Mouse (Mus musculus): ENCODE results near the gene Izumo1. TPM values are rescaled to one million over a fixed set of nuclear protein-coding genes. Genes with fewer than 3 reads are reported as not detected.

Gene Izumo1
- 0.11 and 0.29 TPM in 2 replicates for polyA plus RNA-seq (2012; rRNA removed)

DNA sequence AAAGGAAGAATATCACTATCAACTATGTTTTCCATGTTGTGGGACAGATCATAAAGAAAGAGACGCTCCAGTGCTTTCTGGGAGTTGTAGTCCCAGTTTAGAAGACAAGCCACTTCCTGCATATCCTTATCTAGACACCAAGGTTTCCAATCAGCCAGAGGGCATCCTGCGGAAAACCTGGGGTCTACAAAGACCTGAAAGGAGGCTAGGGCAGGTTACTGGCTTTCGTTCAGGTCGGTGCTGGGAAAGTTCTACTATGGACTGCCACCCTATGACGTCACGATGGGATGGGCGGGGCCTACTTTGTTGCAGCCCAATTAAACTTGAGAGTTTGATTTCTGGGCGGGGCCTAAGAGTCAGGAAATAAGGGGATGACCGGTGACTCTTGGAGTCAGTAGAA, at the start of gene Izumo1:
Gene Izumo1 (plus strand): TSS at position 369 of the 400 bp plus-strand sequence.

DNA sequence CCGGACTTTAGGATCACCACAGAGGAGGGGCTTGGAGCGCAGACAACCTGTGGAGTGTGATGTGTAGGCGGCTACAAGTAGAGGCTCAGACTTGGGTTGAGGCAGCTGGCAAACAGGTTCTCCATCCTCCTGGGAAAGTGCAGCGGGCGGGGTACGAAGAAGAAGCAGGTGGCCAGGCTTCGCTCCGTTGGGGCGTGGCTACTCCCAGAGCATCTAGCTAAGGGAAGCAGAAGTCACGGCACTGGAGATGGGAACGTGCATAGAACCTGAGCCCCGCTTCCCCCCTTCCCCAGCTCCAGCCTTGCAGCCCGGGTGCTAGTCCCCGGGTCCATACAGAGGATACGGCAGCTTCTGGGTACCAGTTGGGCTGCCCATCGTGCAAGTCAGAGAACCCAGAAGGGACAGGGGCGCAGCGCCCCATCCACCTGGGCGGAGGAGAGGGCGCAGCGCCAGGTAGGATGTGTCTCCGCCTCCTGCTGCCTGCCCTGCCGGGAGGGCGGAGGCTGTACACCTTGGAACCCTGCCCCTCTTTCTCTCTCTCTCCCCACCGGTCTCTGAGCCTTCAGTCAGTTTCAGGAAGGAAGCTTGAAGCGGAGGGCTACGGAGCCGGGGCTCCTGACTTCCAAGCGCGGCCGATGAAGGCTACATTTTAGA, 4.4 kb upstream of the Izumo1 start, which contains the start of gene Fut1:
Gene Fut1 (plus strand): TSS at position 248 of the 654 bp plus-strand sequence.

DNA sequence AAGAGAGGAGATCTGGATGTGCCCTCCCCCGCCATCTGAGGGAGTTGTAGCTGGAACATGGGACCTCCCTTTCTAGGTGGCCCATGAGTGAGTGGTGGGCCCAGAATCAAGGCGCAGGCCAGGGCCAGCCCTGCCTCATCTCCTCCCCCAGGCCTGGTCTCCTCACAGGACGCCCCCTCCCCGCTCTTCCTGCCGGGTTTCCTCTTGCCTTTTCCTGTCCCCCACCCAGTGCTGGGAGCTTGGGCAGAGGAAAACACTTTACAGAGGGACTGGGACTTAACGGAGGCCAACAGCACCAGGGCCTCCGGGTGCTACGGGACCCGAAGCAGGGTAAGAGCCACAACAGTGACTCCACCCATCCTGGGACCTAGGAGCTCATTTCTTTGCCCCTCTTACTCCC, 5.7 kb downstream of the Izumo1 start, which contains the start of gene Rasip1:
Gene Rasip1 (plus strand): TSS at position 228 of the 400 bp plus-strand sequence.

DNA sequence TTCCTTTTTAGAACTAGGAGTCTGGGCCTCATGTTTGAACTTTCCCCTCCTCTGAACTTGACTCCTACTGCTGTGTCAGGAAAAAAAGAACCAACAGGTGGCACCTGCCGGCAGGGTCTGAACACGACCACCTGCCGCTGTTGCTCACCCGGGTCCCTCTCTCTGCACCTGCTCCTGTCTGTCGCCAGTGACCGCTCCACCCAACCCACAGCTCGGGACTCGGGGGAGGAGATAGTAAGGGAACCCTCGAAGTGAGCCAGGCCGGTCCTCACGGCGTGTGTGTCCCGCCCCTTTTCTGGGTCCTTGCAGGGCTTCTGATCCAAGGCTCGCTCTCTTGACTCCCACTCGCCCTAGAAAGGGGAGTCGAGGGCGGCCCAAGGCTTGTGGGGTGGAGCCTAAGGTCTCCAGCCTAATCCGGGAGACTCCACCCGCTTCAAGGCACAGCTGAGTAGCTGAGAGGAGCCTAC, 18.0 kb downstream of the Izumo1 start, which contains the start of gene Mamstr:
Gene Mamstr (plus strand): TSS at position 417 of the 467 bp plus-strand sequence.

DNA sequence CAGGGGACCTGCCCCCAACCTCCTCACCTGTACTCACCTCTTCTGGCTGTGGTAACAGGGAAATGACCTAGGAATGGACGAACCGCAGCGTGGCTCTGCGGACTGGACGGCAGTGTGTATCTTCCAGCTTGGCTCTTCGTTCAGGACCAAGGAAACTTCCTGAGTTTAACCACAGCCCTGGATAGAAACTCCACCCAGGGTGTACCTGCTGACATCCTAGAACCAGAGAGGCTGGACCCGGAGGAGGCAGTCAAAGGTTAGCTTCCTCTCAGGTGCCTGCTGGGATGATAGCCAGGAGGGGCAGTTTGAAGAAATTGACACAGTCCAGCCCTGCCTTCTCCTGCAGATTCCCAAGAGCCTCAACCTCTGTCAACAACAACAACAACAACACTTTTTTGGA, 44.5 kb downstream of the Izumo1 start, which contains the start of gene Fut2:
Gene Fut2 (minus strand): TSS at position 234 of the 400 bp plus-strand sequence.

Other genes starting within 250 kb of the Izumo1 start
- 79.4 and 100 TPM in 2 replicates for gene Snrnp70, start 226.1 kb upstream of the Izumo1 start, polyA plus RNA-seq (2012; rRNA removed)
- 1.2 and 1.9 TPM in 2 replicates for gene Kcna7, start 216.2 kb upstream of the Izumo1 start, polyA plus RNA-seq (2012; rRNA removed)
- 0.84 and 0.85 TPM in 2 replicates for gene Ntf5, start 208.1 kb upstream of the Izumo1 start, polyA plus RNA-seq (2012; rRNA removed)
- gene Lhb, start 201.0 kb upstream of the Izumo1 start, polyA plus RNA-seq (2012; rRNA removed) = 0.16 and 0.27 TPM in 2 replicates
- 22.4 and 23.8 TPM in 2 replicates for gene Gys1, start 187.0 kb upstream of the Izumo1 start, polyA plus RNA-seq (2012; rRNA removed)
- 27.7 and 27.9 TPM in 2 replicates for gene Ruvbl2, start 183.7 kb upstream of the Izumo1 start, polyA plus RNA-seq (2012; rRNA removed)
- 4,280 and 5,118 TPM in 2 replicates for gene Ftl1, start 161.9 kb upstream of the Izumo1 start, polyA plus RNA-seq (2012; rRNA removed)
- 72.5 and 92.5 TPM in 2 replicates for gene Bax, start 154.9 kb upstream of the Izumo1 start, polyA plus RNA-seq (2012; rRNA removed)
- gene Tulp2, start 139.9 kb upstream of the Izumo1 start, polyA plus RNA-seq (2012; rRNA removed) = 0.09 TPM in 1 of 2 replicates, not detected in the other
- not detected in 2 replicates for gene Gm45808, start 135.0 kb upstream of the Izumo1 start, polyA plus RNA-seq (2012; rRNA removed)
- 0.18 and 0.20 TPM in 2 replicates for gene Dhdh, start 133.0 kb upstream of the Izumo1 start, polyA plus RNA-seq (2012; rRNA removed)
- 280 and 281 TPM in 2 replicates for gene Nucb1, start 111.4 kb upstream of the Izumo1 start, polyA plus RNA-seq (2012; rRNA removed)
- gene Ppp1r15a, start 95.5 kb upstream of the Izumo1 start, polyA plus RNA-seq (2012; rRNA removed) = 19.7 and 42.6 TPM in 2 replicates
- 5.0 and 10.4 TPM in 2 replicates for gene Plekha4, start 95.5 kb upstream of the Izumo1 start, polyA plus RNA-seq (2012; rRNA removed)
- gene Hsd17b14, start 66.9 kb upstream of the Izumo1 start, polyA plus RNA-seq (2012; rRNA removed) = 7.6 and 14.6 TPM in 2 replicates
- gene Bcat2, start 51.7 kb upstream of the Izumo1 start, polyA plus RNA-seq (2012; rRNA removed) = 101 and 114 TPM in 2 replicates
- gene Fgf21, start 6.3 kb upstream of the Izumo1 start, polyA plus RNA-seq (2012; rRNA removed) = 0.09 TPM in 1 of 2 replicates, not detected in the other
- gene Fut1, start 4.5 kb upstream of the Izumo1 start, polyA plus RNA-seq (2012; rRNA removed) = 0.60 and 1.6 TPM in 2 replicates
- gene Rasip1, start 5.7 kb downstream of the Izumo1 start, polyA plus RNA-seq (2012; rRNA removed) = 8.6 and 10.0 TPM in 2 replicates
- gene Mamstr, start 18.2 kb downstream of the Izumo1 start, polyA plus RNA-seq (2012; rRNA removed) = 2.1 and 3.5 TPM in 2 replicates
- 40.4 and 57.4 TPM in 2 replicates for gene Fut2, start 44.6 kb downstream of the Izumo1 start, polyA plus RNA-seq (2012; rRNA removed)
- 0.94 and 3.5 TPM in 2 replicates for gene Ntn5, start 62.2 kb downstream of the Izumo1 start, polyA plus RNA-seq (2012; rRNA removed)
- 0.08 and 0.23 TPM in 2 replicates for gene Sec1, start 72.6 kb downstream of the Izumo1 start, polyA plus RNA-seq (2012; rRNA removed)
- 7.3 and 11.6 TPM in 2 replicates for gene Car11, start 78.0 kb downstream of the Izumo1 start, polyA plus RNA-seq (2012; rRNA removed)
- 8.9 and 12.6 TPM in 2 replicates for gene Dbp, start 83.3 kb downstream of the Izumo1 start, polyA plus RNA-seq (2012; rRNA removed)
- gene Rpl18, start 93.6 kb downstream of the Izumo1 start, polyA plus RNA-seq (2012; rRNA removed) = 950 and 1,663 TPM in 2 replicates
- 62.1 and 73.9 TPM in 2 replicates for gene Sphk2, start 96.2 kb downstream of the Izumo1 start, polyA plus RNA-seq (2012; rRNA removed)
- gene Fam83e, start 99.4 kb downstream of the Izumo1 start, polyA plus RNA-seq (2012; rRNA removed) = 134 and 147 TPM in 2 replicates
- gene Spaca4, start 104.0 kb downstream of the Izumo1 start, polyA plus RNA-seq (2012; rRNA removed) = not detected in 2 replicates
- 1.4 and 2.2 TPM in 2 replicates for gene Lmtk3, start 161.9 kb downstream of the Izumo1 start, polyA plus RNA-seq (2012; rRNA removed)
- gene Sult2b1, start 162.9 kb downstream of the Izumo1 start, polyA plus RNA-seq (2012; rRNA removed) = 28.3 and 35.1 TPM in 2 replicates
- gene Cyth2, start 192.8 kb downstream of the Izumo1 start, polyA plus RNA-seq (2012; rRNA removed) = 35.8 and 65.2 TPM in 2 replicates
- gene Kcnj14, start 203.0 kb downstream of the Izumo1 start, polyA plus RNA-seq (2012; rRNA removed) = 0.02 and 0.05 TPM in 2 replicates
- gene Grwd1, start 209.1 kb downstream of the Izumo1 start, polyA plus RNA-seq (2012; rRNA removed) = 7.6 TPM in 2 replicates